Mouse (Mus musculus) thymus, adult 2 months (tissue): ENCODE measurements around the gene Il17rb.

Experiments
- CTCF ChIP-seq: fragments of 200-500 bp; IDR thresholded peaks from 2 replicates; pipeline ENCODE4 v1.5.1; 2012; ENCODE audit warnings: mild to moderate bottlenecking, control low read depth, low read length, moderate library complexity, borderline replicate concordance; ENCODE audit not compliant: control insufficient read depth, poor library complexity, insufficient read depth; ENCODE audit errors: extremely low read depth
- POLR2A ChIP-seq: fragments of 200-500 bp; IDR thresholded peaks from 2 replicates; pipeline ENCODE4 v1.6.1; 2012; ENCODE audit warnings: mild to moderate bottlenecking, low read length, control low read depth, moderate library complexity; ENCODE audit not compliant: control insufficient read depth, poor library complexity, insufficient read depth; ENCODE audit errors: extremely low read depth

GRCm38 (mm10) chr14:29976927-29977326 is 31.8 kb downstream of the Il17rb start:
- TF ChIP-seq POLR2A, result no peak
- TF ChIP-seq CTCF, result no peak
